Mouse (Mus musculus) embryonic facial prominence, embryonic 15.5 days (tissue): ENCODE data around the gene Cap2. TPM values are rescaled to one million over a fixed set of nuclear protein-coding genes. Genes with fewer than 3 reads are reported as not detected.

ENCODE experiments used
- ATAC-seq: fragments of 200-750 bp; cut with Nextera tagmentation; 2 replicates; pipeline ENCODE4 v1.8.0; 2017; ENCODE audit warnings: low read depth, moderate TSS enrichment; ENCODE audit not compliant: insufficient number of reproducible peaks, low FRiP score, low TSS enrichment
- H3K27ac ChIP-seq: fragments of 300-500 bp; sonication (generic); replicated peaks from 2 replicates; pipeline ENCODE4 v1.5.1; 2015; ENCODE audit warnings: mild to moderate bottlenecking, inconsistent platforms
- H3K27me3 ChIP-seq: fragments of 300-500 bp; sonication (generic); 2 replicates; pipeline ENCODE4 v1.6.1; 2015; ENCODE audit warnings: inconsistent platforms
- H3K36me3 ChIP-seq: fragments of 300-500 bp; sonication (generic); 2 replicates; pipeline ENCODE4 v1.6.1; 2015; ENCODE audit warnings: mild to moderate bottlenecking, inconsistent platforms
- H3K4me1 ChIP-seq: fragments of 300-500 bp; sonication (generic); 2 replicates; pipeline ENCODE4 v1.6.1; 2015; ENCODE audit warnings: inconsistent platforms
- H3K4me2 ChIP-seq: fragments of 300-500 bp; sonication (generic); replicated peaks from 2 replicates; pipeline ENCODE4 v1.6.1; 2015; ENCODE audit warnings: mild to moderate bottlenecking, inconsistent platforms
- H3K4me3 ChIP-seq: fragments of 300-500 bp; sonication (generic); replicated peaks from 2 replicates; pipeline ENCODE4 v1.5.1; 2015; ENCODE audit warnings: mild to moderate bottlenecking, inconsistent platforms
- H3K9ac ChIP-seq: fragments of 300-500 bp; sonication (generic); 2 replicates; pipeline ENCODE4 v1.6.1; 2015; ENCODE audit warnings: inconsistent platforms
- H3K9me3 ChIP-seq: fragments of 300-500 bp; sonication (generic); replicated peaks from 2 replicates; pipeline ENCODE4 v1.6.1; 2016; ENCODE audit warnings: inconsistent platforms
- WGBS: fragments of 180-500 bp; shearing (Covaris S2); methylation state at CpG from one replicate; pipeline ENCODE4 v1.1.7; 2015; 5-methylcytosine and 5-hydroxymethylcytosine counted together
- polyA plus RNA-seq: library from polyadenylated mRNA; unstranded; fragments of >200 nt; fragmentation: Nextera tagmentation; extraction: Ambion mirVana; gene quantifications from 2 replicates; pipeline ENCODE4 v1.2.1, GENCODE M21; 2015

Gene Cap2
- polyA plus RNA-seq, 1 experiment from 2014 or later: 20.1 TPM

DNA sequence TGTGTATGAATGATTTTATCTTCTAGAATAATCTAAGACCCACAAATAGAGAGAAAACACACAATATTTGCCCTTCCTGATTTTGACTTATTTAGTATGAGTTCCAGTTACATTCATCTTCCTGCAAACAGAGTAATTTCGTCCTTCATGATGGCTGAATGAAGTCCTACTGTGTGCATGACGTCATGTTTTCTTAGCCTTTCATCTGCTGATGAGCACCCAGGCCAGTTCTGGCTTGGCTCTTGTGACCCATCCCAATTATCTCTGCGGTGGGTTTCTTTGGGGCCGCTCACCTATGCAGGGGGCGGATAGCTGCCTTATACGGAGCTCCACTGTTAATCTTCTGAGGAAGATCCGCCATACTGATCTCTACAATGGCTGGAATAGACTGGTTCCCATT is 37.6 kb downstream of the Cap2 start:
- WGBS: 86% methylated on average over 7 of the region's 7 CpGs
- peaks cover 8% of the 10 kb centered on the region; the same call in 1 of the 2 replicates for H3K4me1 ChIP-seq

DNA sequence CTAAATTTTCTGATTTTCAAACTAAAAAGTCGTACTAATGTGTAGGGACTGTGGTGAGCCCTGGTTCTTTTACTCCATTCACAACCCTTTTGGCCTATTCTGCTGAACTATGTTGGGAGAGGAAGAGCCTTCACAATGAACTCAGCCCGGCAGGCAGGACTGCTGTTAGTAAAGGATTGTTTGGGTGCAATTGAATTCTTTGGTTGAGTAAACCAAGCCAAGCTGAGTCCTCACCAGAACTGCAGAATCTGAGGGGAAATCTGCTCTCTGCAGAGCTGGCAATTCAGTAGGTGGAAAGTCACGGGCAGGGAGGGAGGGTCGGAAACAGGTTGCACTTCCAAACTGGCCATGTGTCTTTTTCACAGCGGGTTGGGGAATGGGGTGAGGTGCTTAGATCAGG is 39.3 kb downstream of the Cap2 start:
- Histone ChIP-seq H3K9ac (no peak overlapping the region), H3K9me3 (no peaks in the 10 kb centered on the region), H3K4me3 (no peak overlapping the region), H3K4me2 (no peak overlapping the region), H3K27ac (no peak overlapping the region), H3K4me1 (no peaks in the 10 kb centered on the region), H3K36me3 (no peaks in the 10 kb centered on the region), H3K27me3 (no peaks in the 10 kb centered on the region)
- 85% methylated on average over 5 of the region's 5 CpGs for WGBS
- ATAC-seq: no peak

More for the DNA sequence above, 37.6 kb downstream of the Cap2 start:
- H3K9me3 ChIP-seq: no peaks in the 10 kb centered on the region
- no peak overlapping the region for H3K4me3 ChIP-seq
- H3K27me3 ChIP-seq: no peaks in the 10 kb centered on the region
- no peak overlapping the region for H3K4me2 ChIP-seq
- H3K36me3 ChIP-seq: no peaks in the 10 kb centered on the region
- no peak for ATAC-seq
- H3K27ac ChIP-seq: no peak overlapping the region
- no peak overlapping the region for H3K9ac ChIP-seq

DNA sequence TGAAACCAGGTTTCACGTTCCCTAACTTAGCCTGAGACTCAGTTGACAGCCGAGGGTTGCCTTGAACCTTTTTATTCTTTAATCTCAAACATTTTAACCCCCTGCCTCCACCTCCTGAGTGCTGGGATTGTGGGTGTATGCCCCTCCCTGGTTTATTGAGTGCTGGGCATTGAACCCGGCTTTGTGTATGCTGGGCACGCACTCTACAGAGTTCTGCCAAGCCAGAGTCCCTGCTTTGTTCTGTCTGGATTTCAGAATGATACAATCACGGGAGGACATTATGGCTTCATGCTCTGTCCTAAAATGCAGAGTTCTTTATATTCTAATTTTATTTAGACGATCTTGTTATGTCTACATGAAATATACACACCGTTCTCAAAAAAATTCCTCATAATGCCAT is 41.1 kb downstream of the Cap2 start:
- Histone ChIP-seq H3K36me3 (no peaks in the 10 kb centered on the region), H3K4me2 (no peak overlapping the region), H3K9me3 (no peaks in the 10 kb centered on the region), H3K4me1 (no peaks in the 10 kb centered on the region), H3K9ac (no peak overlapping the region), H3K27me3 (no peaks in the 10 kb centered on the region), H3K27ac (no peak overlapping the region), H3K4me3 (no peak overlapping the region)
- WGBS: 82% methylated on average over 7 of the region's 7 CpGs
- ATAC-seq: no peak

DNA sequence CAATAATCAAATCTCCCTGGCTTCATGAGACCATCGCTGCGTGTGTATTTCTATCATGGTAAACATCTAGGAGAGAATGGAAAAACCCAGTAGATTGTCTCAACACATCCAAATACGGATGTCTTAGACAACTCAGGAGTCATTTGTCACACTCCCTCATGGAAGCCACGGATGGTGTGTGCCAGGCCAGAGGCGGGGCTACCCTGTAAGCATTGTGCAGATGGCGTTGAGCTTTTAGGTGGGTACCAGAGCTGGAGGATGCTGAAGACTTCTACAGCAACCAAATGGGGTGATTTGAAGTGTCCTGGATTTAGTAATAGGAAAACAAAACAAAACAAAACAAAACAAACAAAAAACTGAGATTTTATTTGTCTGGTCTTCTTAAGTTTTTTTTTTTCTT is 43.0 kb downstream of the Cap2 start:
- no peak overlapping the region for H3K4me2 ChIP-seq
- no peak for ATAC-seq

DNA sequence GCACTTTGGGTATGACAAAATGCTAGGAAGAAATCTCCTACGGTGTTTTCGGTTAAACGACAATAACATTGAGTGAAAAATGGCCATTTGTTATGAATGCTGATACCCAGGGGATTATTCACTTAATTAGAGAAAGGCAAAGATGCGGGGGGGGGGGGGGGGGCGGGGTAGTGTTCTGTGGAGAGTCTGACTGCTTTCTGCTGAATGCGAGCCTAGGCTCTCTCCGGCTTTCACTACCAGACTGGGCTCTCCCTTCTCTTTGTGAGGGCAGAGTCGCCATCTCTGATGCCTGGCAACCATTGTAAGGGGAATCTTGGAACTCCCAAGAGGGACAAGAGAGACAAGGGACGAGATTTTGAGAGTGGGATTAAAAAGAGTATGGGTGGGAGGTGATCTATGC is 43.4 kb downstream of the Cap2 start:
- H3K4me2 ChIP-seq: no peak overlapping the region
- no peak overlapping the region for H3K9ac ChIP-seq
- H3K9me3 ChIP-seq: no peaks in the 10 kb centered on the region
- no peak overlapping the region for H3K4me3 ChIP-seq
- no peaks in the 10 kb centered on the region for H3K36me3 ChIP-seq
- no peaks in the 10 kb centered on the region for H3K27me3 ChIP-seq
- no peaks in the 10 kb centered on the region for H3K4me1 ChIP-seq
- ATAC-seq: no peak
- 45% methylated on average over 9 of the region's 9 CpGs for WGBS
- no peak overlapping the region for H3K27ac ChIP-seq

More for the DNA sequence above, 43.0 kb downstream of the Cap2 start:
- 74% methylated on average over 6 of the region's 6 CpGs for WGBS
- no peak overlapping the region for H3K9ac ChIP-seq
- no peaks in the 10 kb centered on the region for H3K9me3 ChIP-seq
- H3K27ac ChIP-seq: no peak overlapping the region
- H3K27me3 ChIP-seq: no peaks in the 10 kb centered on the region
- no peaks in the 10 kb centered on the region for H3K4me1 ChIP-seq
- H3K36me3 ChIP-seq: no peaks in the 10 kb centered on the region
- no peak overlapping the region for H3K4me3 ChIP-seq

DNA sequence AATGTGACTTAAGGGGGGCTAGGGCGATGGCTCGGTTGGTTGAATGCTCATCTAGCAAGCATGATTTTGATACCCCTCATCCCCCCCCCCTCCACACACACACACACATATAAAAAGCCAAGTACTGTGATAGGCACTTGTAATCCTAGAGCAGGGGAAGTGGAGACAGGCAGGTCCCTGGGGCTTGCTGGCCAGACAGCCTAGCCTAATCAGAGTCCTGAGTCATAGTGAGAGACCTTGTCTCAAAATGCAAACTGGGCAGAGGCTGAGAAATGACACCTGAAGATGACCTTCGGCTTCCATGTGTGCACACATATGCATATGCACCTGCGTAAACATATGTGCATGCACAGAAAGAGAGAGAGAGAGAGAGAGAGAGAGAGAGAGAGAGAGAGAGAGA is 45.2 kb downstream of the Cap2 start:
- ATAC-seq: no peak
- H3K4me2 ChIP-seq: no peak overlapping the region
- H3K27ac ChIP-seq: no peak overlapping the region
- H3K36me3 ChIP-seq: no peaks in the 10 kb centered on the region
- H3K9me3 ChIP-seq: no peaks in the 10 kb centered on the region
- no peak overlapping the region for H3K9ac ChIP-seq
- H3K27me3 ChIP-seq: no peaks in the 10 kb centered on the region
- 88% methylated on average over 4 of the region's 4 CpGs for WGBS
- H3K4me1 ChIP-seq: no peaks in the 10 kb centered on the region
- H3K4me3 ChIP-seq: no peak overlapping the region

DNA sequence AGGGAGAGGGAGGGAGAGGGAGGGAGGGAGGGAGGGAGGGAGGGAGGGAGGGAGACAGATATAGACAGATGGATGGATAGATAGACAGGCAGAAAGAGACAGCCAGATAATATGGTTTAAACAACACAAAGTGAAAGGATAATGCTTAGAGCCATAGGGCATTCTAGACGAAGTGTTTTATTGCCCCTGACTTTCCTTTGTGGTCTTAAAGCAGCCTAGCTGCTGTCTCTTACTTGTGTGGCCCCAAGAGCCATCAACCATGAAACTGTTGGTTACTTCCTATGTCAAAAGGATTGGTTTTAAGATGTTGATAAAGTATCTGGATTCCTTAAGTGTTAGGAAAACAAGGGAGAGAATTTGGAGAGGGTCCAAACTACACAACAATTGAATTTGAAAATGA is 45.6 kb downstream of the Cap2 start:
- Histone ChIP-seq H3K4me3 (no peak overlapping the region), H3K4me2 (no peak overlapping the region), H3K27ac (no peak overlapping the region), H3K9me3 (no peaks in the 10 kb centered on the region), H3K36me3 (no peaks in the 10 kb centered on the region), H3K4me1 (no peaks in the 10 kb centered on the region), H3K9ac (no peak overlapping the region), H3K27me3 (no peaks in the 10 kb centered on the region)
- 54% methylated on average over 1 of the region's 1 CpGs for WGBS
- ATAC-seq: no peak

DNA sequence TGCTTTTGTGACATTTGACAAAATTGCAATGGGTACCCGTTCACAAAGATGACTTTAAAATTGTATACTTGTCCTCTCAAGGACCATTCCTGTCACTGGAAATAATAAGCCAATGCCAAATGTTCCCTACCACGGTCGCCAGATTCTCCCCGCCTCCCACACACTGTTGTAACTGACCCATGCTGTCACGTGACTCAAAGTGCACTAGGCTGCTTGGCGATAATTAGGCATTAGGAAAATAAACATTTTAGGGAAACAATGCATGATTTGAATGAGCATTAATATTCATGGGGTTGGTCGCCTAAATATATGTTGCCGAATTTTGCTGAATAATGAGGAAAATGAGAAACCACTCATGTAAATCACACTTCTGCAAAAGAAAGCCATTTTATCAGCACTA is 46.5 kb downstream of the Cap2 start:
- Histone ChIP-seq H3K27ac (no peak overlapping the region), H3K4me1 (no peaks in the 10 kb centered on the region), H3K4me3 (no peak overlapping the region), H3K27me3 (no peaks in the 10 kb centered on the region), H3K9ac (no peak overlapping the region), H3K36me3 (no peaks in the 10 kb centered on the region), H3K9me3 (no peaks in the 10 kb centered on the region), H3K4me2 (no peak overlapping the region)
- no peak for ATAC-seq
- WGBS: 78% methylated on average over 8 of the region's 8 CpGs

DNA sequence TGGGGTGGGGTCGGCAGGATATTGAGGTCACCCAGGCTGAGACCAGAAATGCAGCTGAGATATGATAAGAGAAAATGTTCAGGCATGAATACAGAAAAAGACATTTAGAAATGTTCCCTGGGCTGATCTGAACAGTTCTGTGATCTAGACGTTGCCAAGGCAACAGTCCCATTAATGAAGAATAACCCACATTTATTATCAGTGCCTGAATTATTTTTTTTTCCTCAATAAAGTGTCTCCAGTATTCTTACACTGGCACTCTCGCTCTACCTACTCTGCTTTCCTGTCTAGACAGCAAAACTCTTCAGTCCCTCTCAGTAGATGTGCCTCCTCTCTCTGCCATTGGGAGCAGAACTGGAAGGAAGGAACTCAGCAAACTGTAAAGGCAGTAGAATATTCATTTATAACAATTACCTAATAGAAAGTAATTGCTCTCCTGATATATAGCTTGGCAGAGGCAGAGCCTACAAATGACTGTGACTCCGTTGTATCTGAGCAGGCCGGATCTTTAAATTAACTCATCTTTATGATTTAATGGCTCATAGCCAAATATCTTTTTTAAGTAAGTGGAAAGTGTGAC is 47.0 kb downstream of the Cap2 start:
- H3K9me3 ChIP-seq: no peaks in the 10 kb centered on the region
- no peak for ATAC-seq

DNA sequence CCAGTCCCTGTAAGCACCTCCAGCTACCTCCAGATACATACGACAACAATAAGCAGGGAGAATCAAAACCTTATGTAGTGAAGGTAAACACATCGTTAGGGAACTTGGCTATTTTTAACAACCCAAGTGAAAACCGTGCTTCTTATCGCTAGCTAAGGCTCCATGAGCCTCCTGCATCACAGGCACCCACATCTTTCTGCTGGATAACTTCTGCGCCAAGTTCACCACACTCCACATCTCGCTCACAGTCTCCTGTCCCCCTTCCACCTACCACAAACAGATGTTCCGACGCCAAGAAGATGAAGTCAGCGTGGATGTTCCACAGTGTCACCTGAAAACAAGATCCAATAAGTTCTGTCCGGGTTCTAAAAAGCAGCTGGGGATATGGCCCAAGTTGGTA is 49.0 kb downstream of the Cap2 start:
- no peak for ATAC-seq
- WGBS: 74% methylated on average over 10 of the region's 10 CpGs
- H3K4me2 ChIP-seq: no peak overlapping the region
- H3K36me3 ChIP-seq: no peaks in the 10 kb centered on the region
- no peak overlapping the region for H3K27ac ChIP-seq
- no peak overlapping the region for H3K9ac ChIP-seq
- no peak overlapping the region for H3K4me3 ChIP-seq
- no peaks in the 10 kb centered on the region for H3K9me3 ChIP-seq
- no peaks in the 10 kb centered on the region for H3K27me3 ChIP-seq
- H3K4me1 ChIP-seq: no peaks in the 10 kb centered on the region

More for the DNA sequence above, 47.0 kb downstream of the Cap2 start:
- H3K27me3 ChIP-seq: no peaks in the 10 kb centered on the region
- no peak overlapping the region for H3K9ac ChIP-seq
- no peaks in the 10 kb centered on the region for H3K36me3 ChIP-seq
- no peak overlapping the region for H3K4me2 ChIP-seq
- H3K27ac ChIP-seq: no peak overlapping the region
- H3K4me3 ChIP-seq: no peak overlapping the region
- no peaks in the 10 kb centered on the region for H3K4me1 ChIP-seq
- 78% methylated on average over 5 of the region's 5 CpGs for WGBS

DNA sequence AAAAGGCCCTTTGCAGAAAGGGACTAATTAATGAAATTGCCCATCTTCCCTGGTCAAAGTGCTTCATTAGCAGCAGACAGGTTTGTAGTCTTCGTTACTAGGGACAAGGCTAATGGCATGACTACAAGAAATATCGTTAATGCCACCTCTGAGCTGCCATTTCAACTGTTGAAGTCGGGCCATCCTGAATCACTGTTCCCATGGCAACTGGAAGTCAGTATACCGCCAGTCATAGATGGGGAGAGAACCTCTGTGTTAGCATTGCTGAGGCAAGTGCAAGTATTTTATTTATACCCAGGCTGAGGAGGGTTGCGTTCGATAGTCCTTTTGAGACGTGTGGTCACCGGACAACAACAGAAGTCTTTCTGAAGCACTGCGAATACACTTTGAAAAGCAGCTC is 53.1 kb downstream of the Cap2 start:
- Histone ChIP-seq H3K4me3 (no peak overlapping the region), H3K4me1 (no peaks in the 10 kb centered on the region), H3K27me3 (no peaks in the 10 kb centered on the region), H3K27ac (no peak overlapping the region), H3K4me2 (no peak overlapping the region), H3K9me3 (no peaks in the 10 kb centered on the region), H3K9ac (no peak overlapping the region), H3K36me3 (no peaks in the 10 kb centered on the region)
- no peak for ATAC-seq
- WGBS: 78% methylated on average over 9 of the region's 9 CpGs

DNA sequence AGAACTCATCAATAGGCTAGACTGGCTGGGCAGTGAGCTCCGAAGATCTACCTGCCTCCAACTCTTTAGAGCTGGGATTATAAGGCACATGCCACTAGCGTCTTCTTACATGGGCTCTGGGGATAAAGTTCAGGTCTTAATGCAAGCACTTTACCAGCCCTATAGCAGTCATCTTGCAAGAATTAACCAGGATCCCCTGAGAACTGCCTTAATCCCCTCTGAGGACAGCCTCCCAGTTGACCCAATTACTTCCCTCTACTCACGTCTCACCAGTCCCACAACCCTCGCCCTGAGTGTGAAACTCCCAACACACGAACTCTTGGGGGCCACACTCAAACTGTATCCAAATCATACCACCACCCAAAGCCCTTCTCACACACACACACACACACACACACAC is 64.3 kb downstream of the Cap2 start:
- no peak overlapping the region for H3K9ac ChIP-seq
- no peak overlapping the region for H3K27ac ChIP-seq
- H3K36me3 ChIP-seq: no peaks in the 10 kb centered on the region
- H3K4me3 ChIP-seq: no peak overlapping the region
- H3K9me3 ChIP-seq: no peaks in the 10 kb centered on the region
- H3K4me2 ChIP-seq: no peak overlapping the region
- WGBS: 69% methylated on average over 5 of the region's 5 CpGs
- H3K4me1 ChIP-seq: peaks cover 5% of the 10 kb centered on the region
- no peaks in the 10 kb centered on the region for H3K27me3 ChIP-seq
- no peak for ATAC-seq
